Mouse (Mus musculus): ENCODE measurements around the gene Bco1.

- no peak for TF ChIP-seq POLR2A (IDR thresholded peaks at IDR 0.05; ENCODE audit: insufficient read depth, low read depth, low read length)
- no peak for TF ChIP-seq CTCF (IDR thresholded peaks at IDR 0.05)
Observed at GRCm38 (mm10) chr8:117067396-117067795, 28.3 kb upstream of the Bco1 start.

Data from heart, adult 2 months (tissue).